Mouse (Mus musculus): ENCODE results near the gene Syt3. TPM values are rescaled to one million over a fixed set of nuclear protein-coding genes. Genes with fewer than 3 reads are reported as not detected.

Syt3 gene
- polyA plus RNA-seq, 1 experiment from 2014 or later: not detected

DNA sequence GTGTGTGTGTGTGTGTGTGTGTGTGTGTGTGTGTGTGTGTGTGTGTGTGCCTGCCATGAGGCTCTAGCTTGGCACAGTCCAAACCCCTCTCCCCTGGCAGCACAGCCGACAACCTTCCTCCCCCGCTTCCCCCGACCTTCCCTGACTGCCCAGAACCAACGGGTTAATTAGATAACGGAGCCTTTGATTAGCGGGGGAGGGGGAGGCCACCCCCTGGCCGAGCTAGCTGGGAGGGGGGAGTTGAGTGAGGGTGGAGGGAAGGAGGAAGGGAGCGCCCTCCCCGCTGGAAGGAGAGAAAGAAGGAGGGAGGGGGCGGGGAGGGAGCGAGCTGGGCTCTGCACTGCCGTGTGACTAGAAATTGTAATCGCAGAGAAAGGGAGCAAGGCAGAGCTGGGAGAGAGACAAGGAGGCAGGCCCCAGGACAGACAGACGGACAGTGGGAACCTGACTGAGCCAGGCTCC, 57.8 kb downstream of the Syt3 start:
- Histone ChIP-seq H3K4me3 (ENCODE audit: inconsistent target) (no peak overlapping the region), H3K79me2 (ENCODE audit: inconsistent target) (no peaks in the 10 kb centered on the region), H3K27ac (no peak overlapping the region), H3K36me3 (ENCODE audit: inconsistent target) (no peaks in the 10 kb centered on the region)
- 3% methylated on average over 14 of the region's 14 CpGs for WGBS (ENCODE audit: missing documents)

DNA sequence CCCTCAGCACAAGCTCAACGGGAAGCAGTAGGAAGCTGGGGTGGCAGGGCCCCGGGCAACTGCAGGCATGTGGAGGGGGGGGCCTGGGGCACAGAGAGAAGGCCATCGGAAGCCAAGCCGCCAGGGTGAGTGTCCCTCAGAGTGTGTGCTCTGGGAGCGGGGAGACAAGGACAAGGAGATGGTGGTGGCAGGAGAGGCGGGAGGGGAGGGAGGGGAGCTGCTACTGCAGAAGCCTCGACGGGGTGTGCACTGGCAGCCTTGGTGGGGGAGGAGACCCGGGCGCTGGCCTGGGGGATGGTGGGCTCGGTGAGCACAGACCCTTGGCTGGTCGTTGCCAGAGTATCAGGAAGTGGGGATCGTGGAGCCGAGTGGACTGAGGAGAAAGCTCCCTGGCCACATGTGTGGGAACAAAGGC, 58.5 kb downstream of the Syt3 start:
- H3K79me2 ChIP-seq (ENCODE audit: inconsistent target): no peaks in the 10 kb centered on the region
- 2% methylated on average over 14 of the region's 14 CpGs for WGBS (ENCODE audit: missing documents)
- H3K27ac ChIP-seq: no peak overlapping the region
- no peaks in the 10 kb centered on the region for H3K36me3 ChIP-seq (ENCODE audit: inconsistent target)
- no peak overlapping the region for H3K4me3 ChIP-seq (ENCODE audit: inconsistent target)

DNA sequence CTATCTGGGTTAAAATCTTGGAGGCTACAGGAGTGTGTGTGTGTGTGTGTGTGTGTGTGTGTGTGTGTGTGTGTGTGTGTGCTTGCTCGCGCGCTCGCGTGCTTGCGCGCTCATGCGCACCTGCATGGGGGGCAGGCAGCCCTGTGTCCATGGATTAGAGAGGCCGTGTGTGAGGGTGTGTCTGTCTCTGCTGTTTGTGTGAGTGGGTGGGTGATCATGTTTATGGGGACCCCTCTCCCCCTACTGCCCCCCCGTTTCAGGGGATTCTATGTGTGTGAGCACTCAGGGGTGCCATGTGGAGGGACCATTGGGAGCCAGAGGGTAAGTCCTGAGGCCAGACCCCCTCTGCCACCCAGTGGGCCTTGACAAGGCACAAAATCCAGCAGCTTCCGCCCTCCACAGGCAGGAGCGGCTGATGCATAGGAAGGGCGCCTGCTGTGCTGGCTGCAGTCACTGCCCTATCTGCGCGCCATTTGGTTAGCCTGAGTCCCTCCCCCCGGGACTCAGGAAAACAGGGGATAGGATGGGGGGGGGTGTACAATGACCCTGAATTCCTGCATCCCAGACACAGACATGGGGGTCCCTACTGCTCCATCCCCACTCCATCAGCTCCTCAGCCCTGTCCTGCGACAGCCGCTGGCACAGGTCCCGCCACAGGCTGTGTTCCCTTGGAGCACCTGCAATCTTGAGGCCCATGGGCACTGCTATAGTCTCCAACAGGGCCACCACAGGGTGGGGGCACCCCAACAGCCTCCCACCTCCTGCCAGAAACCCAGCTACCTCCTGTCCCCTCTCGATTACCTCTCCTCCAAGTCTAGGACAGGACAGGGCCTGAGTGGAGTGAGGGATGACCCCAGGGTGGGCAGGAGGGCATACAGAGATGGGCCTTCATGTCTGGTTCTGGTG, 59.6 kb downstream of the Syt3 start:
- Histone ChIP-seq H3K79me2 (ENCODE audit: inconsistent target) (no peaks in the 10 kb centered on the region), H3K27ac (no peak overlapping the region), H3K4me3 (ENCODE audit: inconsistent target) (no peak overlapping the region), H3K36me3 (ENCODE audit: inconsistent target) (no peaks in the 10 kb centered on the region)
- WGBS (ENCODE audit: missing documents): 15% methylated on average over 12 of the region's 20 CpGs

DNA sequence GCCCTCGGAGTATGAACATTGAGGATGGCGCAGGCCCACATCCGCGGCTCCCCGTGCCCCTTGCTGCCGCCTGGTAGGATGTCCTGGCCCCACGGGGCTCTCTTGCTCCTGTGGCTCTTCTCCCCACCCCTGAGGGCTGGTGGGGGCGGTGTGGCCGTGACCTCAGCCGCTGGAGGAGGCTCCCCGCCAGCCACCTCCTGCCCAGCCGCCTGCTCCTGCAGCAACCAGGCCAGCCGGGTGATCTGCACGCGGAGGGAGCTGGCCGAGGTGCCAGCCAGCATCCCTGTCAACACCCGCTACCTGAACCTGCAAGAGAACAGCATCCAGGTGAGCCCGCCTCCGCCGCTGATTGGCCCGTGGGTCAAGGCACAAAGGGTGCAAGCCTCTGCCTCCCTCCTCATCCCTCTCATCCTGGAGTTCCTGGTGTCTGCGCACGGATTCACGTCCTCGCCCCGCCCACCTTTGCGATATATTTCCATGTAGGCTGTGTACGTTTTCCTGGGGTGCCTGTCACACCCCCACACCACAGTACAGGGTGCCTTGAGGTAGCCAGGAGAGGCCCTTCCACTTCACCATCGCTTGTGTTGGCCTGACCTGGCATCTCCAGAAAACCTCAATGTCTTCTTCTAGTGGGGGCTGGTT, 61.1 kb downstream of the Syt3 start:
- no peak overlapping the region for H3K4me3 ChIP-seq (ENCODE audit: inconsistent target)
- 8% methylated on average over 29 of the region's 29 CpGs for WGBS (ENCODE audit: missing documents)
- no peaks in the 10 kb centered on the region for H3K79me2 ChIP-seq (ENCODE audit: inconsistent target)
- no peaks in the 10 kb centered on the region for H3K36me3 ChIP-seq (ENCODE audit: inconsistent target)
- no peak overlapping the region for H3K27ac ChIP-seq

DNA sequence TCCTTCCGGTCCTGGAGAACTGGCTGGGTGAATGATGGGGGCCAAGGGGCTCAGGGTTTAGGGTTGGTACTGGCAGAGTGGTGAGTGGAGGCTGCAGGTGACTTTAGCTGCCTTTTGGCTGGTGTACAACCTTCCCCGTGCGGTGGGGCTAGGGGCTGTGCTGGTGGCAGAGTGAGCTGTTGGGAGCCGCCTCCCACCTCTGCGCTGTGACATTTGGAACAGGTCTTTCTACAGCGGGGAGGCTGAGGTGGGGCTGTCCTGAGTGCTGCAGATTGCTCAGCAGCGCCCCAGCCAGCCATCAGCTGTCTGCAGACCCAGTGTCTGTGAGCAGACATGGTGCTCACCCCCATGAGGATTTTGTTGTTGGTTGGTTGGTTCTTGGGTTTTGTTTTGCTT, 61.6 kb downstream of the Syt3 start:
- no peak overlapping the region for H3K4me3 ChIP-seq (ENCODE audit: inconsistent target)
- 9% methylated on average over 7 of the region's 7 CpGs for WGBS (ENCODE audit: missing documents)
- H3K79me2 ChIP-seq (ENCODE audit: inconsistent target): no peaks in the 10 kb centered on the region
- no peak overlapping the region for H3K27ac ChIP-seq
- H3K36me3 ChIP-seq (ENCODE audit: inconsistent target): no peaks in the 10 kb centered on the region

DNA sequence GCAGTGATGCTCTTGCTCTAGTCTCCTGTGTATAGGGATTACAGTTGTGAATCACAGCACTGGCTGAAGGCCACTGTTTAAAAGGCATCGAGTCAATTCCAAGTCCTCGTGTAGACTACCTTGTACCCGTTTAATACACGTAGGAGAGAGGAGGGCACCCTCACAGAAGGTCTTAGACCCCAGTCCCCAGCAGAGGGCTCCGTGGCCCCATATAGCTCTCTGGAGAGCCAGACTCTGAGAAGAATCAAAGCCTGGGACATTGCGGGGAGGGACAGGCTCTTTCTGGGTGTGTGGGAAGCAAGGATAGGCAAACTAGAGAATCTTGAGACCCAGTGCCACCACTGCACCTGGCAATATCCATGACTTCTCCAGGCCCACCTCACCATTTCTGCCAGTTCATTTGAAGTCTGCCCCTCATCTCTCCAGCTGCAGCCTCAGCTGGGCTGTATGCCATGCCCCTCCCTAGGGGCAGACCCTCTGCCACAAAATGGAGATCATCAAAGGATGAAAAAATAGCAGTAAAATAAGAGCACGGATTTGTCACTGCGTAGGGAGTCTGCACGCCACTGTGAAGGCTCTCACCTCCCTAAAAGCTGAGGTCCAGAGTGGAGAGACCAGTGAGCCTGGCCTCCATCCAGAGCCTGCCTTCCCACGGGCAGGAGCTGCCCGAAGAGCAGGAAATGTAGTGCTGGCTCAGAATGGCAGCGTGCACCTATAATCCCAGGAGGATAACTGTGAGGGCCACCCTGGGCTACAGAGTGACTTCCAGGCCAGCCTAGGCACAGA, 62.4 kb downstream of the Syt3 start:
- no peaks in the 10 kb centered on the region for H3K79me2 ChIP-seq (ENCODE audit: inconsistent target)
- WGBS (ENCODE audit: missing documents): 46% methylated on average over 12 of the region's 12 CpGs
- H3K27ac ChIP-seq: no peak overlapping the region
- no peaks in the 10 kb centered on the region for H3K36me3 ChIP-seq (ENCODE audit: inconsistent target)
- H3K4me3 ChIP-seq (ENCODE audit: inconsistent target): no peak overlapping the region

Other genes with a start within 250 kb of the Syt3 start
- gene Klk1b16, start 247.3 kb upstream of the Syt3 start, polyA plus RNA-seq (2018): not detected in 3 replicates
- gene Klk1b24, start 195.9 kb upstream of the Syt3 start, polyA plus RNA-seq (2018): not detected in 3 replicates
- gene Klk1b3, start 185.9 kb upstream of the Syt3 start, polyA plus RNA-seq (2018): not detected in 3 replicates
- gene Klk1b4, start 176.7 kb upstream of the Syt3 start, polyA plus RNA-seq (2018): not detected in 3 replicates
- gene Klk1b5, start 168.2 kb upstream of the Syt3 start, polyA plus RNA-seq (2018): not detected in 3 replicates
- 0.30 TPM in 1 of 3 replicates, not detected in the others for gene Klk1, start 158.7 kb upstream of the Syt3 start, polyA plus RNA-seq (2018)
- not detected in 3 replicates for gene Gm36864, start 147.9 kb upstream of the Syt3 start, polyA plus RNA-seq (2018)
- 0.33 to 0.97 TPM (median 0.36 TPM) in 3 replicates for gene 1700028J19Rik, start 137.4 kb upstream of the Syt3 start, polyA plus RNA-seq (2018)
- 11.6 to 24.3 TPM (median 20.5 TPM) in 3 replicates for gene 2410002F23Rik, start 137.4 kb upstream of the Syt3 start, polyA plus RNA-seq (2018)
- gene Acp4, start 126.7 kb upstream of the Syt3 start, polyA plus RNA-seq (2018): not detected in 3 replicates
- not detected in 3 replicates for gene Gm15517, start 122.7 kb upstream of the Syt3 start, polyA plus RNA-seq (2018)
- gene Clec11a, start 77.2 kb upstream of the Syt3 start, polyA plus RNA-seq (2018): 0.06 to 0.12 TPM (median 0.09 TPM) in 3 replicates
- 0.02 TPM in 1 of 3 replicates, not detected in the others for gene Shank1, start 73.8 kb upstream of the Syt3 start, polyA plus RNA-seq (2018)
- gene 1700008O03Rik, start 1.7 kb downstream of the Syt3 start, polyA plus RNA-seq (2018): 0.16 TPM in 1 of 3 replicates, not detected in the others
- gene Lrrc4b, start 44.9 kb downstream of the Syt3 start, polyA plus RNA-seq (2018): not detected in 3 replicates
- gene Aspdh, start 81.3 kb downstream of the Syt3 start, polyA plus RNA-seq (2018): not detected in 3 replicates
- 12.5 to 32.1 TPM (median 31.4 TPM) in 3 replicates for gene Josd2, start 83.9 kb downstream of the Syt3 start, polyA plus RNA-seq (2018)
- 35.5 to 51.7 TPM (median 46.2 TPM) in 3 replicates for gene Emc10, start 112.4 kb downstream of the Syt3 start, polyA plus RNA-seq (2018)
- gene Fam71e1, start 112.5 kb downstream of the Syt3 start, polyA plus RNA-seq (2018): 0.89 to 1.5 TPM (median 0.99 TPM) in 3 replicates
- not detected in 3 replicates for gene Mybpc2, start 140.6 kb downstream of the Syt3 start, polyA plus RNA-seq (2018)
- gene Spib, start 148.0 kb downstream of the Syt3 start, polyA plus RNA-seq (2018): 0.27 to 1.1 TPM (median 0.30 TPM) in 3 replicates
- 6.9 to 28.1 TPM (median 7.2 TPM) in 3 replicates for gene Pold1, start 164.7 kb downstream of the Syt3 start, polyA plus RNA-seq (2018)
- gene Nr1h2, start 169.8 kb downstream of the Syt3 start, polyA plus RNA-seq (2018): 55.3 to 86.2 TPM (median 57.8 TPM) in 3 replicates
- gene Napsa, start 188.3 kb downstream of the Syt3 start, polyA plus RNA-seq (2018): 14.8 to 26.9 TPM (median 21.1 TPM) in 3 replicates
- gene Kcnc3, start 206.6 kb downstream of the Syt3 start, polyA plus RNA-seq (2018): 0.05 to 0.66 TPM (median 0.11 TPM) in 3 replicates

Data from macrophage (primary cell).